Mouse (Mus musculus) bone marrow, adult 2 months (tissue): Measurements from ENCODE around the gene Prdm4.

Experiments used
- CTCF ChIP-seq: fragments of 200-500 bp; IDR thresholded peaks from 2 replicates; pipeline ENCODE4 v1.5.1; 2011; ENCODE audit warnings: low read length, control low read depth; ENCODE audit not compliant: control insufficient read depth, insufficient read depth
- POLR2A ChIP-seq: fragments of 200-500 bp; IDR thresholded peaks from 2 replicates; pipeline ENCODE4 v1.6.1; 2011; ENCODE audit warnings: low read depth, mild to moderate bottlenecking, control low read depth, low read length, borderline replicate concordance; ENCODE audit not compliant: control insufficient read depth

DNA sequence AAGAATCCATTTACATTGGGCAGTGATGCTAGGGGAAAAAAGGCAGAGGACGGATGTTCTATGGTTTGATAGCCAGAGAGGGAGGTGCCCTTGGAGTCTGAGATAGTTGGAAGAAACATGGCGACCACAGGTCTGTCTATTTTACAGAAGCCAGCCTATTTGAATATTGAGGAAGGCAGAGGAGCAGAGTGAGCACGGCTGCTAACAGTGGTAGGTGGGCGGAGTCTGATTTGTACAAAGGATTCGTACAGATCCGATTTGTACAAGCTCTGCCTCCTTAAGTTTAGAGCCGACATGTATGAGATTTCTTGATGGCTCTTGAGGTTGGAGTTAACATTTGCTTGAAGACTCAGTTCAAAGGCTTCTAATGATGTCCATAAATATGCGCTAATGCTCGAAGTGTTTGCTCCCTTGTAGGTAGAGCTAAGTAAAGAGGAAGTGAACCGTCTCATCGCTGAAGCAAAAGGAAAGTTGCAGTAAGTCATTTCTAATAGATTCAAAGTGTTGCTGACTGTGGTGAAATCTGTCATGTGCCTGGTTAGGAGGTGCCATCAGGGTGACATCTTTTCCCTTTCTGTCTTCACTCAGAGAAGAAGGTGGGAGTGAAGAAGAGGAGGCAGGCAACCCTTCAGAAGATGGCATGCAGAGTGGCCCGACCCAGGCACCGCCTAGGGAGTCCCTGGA, 42.9 kb downstream of the Prdm4 start:
- no peak for TF ChIP-seq CTCF
- TF ChIP-seq POLR2A, result no peak
